Mouse (Mus musculus) cerebellum, adult 2 months (tissue): ENCODE measurements at regions not wholly inside any gene's neighbourhood (a gene's known extent, or its start where the extent isn't known, plus 50 kb on each side); places are given as distances from the start of the nearest gene placed in this dataset.

ENCODE experiments used
- CTCF ChIP-seq: fragments of 200-500 bp; IDR thresholded peaks from 2 replicates; pipeline ENCODE4 v1.5.1; 2011; ENCODE audit warnings: low read depth, mild to moderate bottlenecking, control low read depth, low read length, moderate library complexity, borderline replicate concordance; ENCODE audit not compliant: insufficient read depth
- POLR2A ChIP-seq: fragments of 200-500 bp; IDR thresholded peaks from 2 replicates; pipeline ENCODE4 v1.6.1; 2011; ENCODE audit warnings: low read length, control low read depth, borderline replicate concordance; ENCODE audit not compliant: insufficient read depth

GRCm38 (mm10) chr9:52422622-52423021 is 254.2 kb upstream of the Zc3h12c start:
- TF ChIP-seq CTCF (no peak), POLR2A (no peak)
